8 mouse cellular contexts compared by ENCODE assay signal in the genomic region with DNA sequence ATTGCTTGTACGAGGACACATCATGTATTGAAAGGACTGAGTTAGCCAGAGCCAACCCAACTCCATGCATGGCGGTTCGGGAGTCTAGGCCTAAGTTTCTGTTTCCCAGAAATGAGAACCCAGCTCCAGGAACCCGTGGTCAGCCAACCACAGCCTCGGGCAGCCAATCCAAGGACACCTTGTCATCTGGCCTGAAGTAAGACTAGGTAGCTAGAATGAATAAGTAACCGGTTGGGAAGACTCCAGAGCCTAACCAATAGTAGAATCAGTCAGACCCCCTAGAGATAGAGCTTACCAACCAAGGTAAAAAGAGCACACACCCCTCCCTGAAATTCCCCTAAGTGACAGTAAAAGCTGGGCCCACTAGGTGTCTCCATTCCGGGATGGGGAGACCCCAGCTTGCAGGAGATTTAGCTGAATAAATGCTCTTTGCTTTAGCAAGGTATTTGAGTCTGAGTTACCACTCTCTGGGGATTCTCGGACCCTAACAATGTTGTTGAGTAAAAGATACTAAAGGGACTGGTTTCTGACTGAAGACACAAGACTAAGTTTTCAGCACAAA. TPM values are rescaled to one million over a fixed set of nuclear protein-coding genes. Genes with fewer than 3 reads are reported as not detected.
DNase-seq lines count a peak whose midpoint lies in the region.

No protein-coding gene starts in this region.

- DNase-seq in heart, adult 11 months: peak; percentile 69
- DNase-seq in heart, adult 8-10 months (ENCODE audit: low spot score): no peak
- DNase-seq in 3T3-L1 (ENCODE audit: low read depth, low spot score) (peak; percentile 39), ES-CJ7 (ENCODE audit: low read depth, low spot score) (peak; percentile 78)
- peak; percentile 93 for DNase-seq in kidney, adult 9 months
- DNase-seq in ovary, postnatal 10 days (ENCODE audit: low spot score): no peak
- no peak for DNase-seq in right cerebral cortex, postnatal 10 days (ENCODE audit: low spot score in 2 of 2)
- DNase-seq in gastrocnemius, postnatal 36 days: no peak

- intact Hi-C loops in gastrocnemius, postnatal 36 days (cut with DNase I): loop anchor here (10.0 kb wide), 1 partner anchor 211 kb away; no protein-coding TSS in a partner anchor

RNA-seq across cellular contexts. Expression of a gene that starts 9.8 kb away (rescaled TPM):
- 100 to 1,000 TPM; 304 to 364 (median 338) TPM for total RNA-seq in heart, adult 8-10 months (2022)
- 10 to 100 TPM; 86.1 to 98.1 TPM for total RNA-seq in gastrocnemius, postnatal 36 days (2021)

RNA-seq across cellular contexts. Expression of a gene that starts 54.3 kb away (rescaled TPM):
- total RNA-seq in heart, adult 8-10 months (2022): not detected
- total RNA-seq in gastrocnemius, postnatal 36 days (2021): not detected

Comparison
In these comparisons a context has a peak if more than half of its experiments do, and no peak if none do; other contexts are left out.
1. DNase-seq: peak in heart, adult 11 months (single experiment), 3T3-L1 (single experiment), ES-CJ7 (single experiment) and kidney, adult 9 months (single experiment); none in heart, adult 8-10 months (single experiment), ovary, postnatal 10 days (single experiment), right cerebral cortex, postnatal 10 days (0 of 2) and gastrocnemius, postnatal 36 days (0 of 2).